Mouse (Mus musculus): ENCODE data around the gene Gp2. TPM values are rescaled to one million over a fixed set of nuclear protein-coding genes. Genes with fewer than 3 reads are reported as not detected.

The Gp2 gene
- polyA plus RNA-seq (2014; fragmentation: Illumina TruSeq; extraction: RNeasy Lipid Tissue Mini Kit (QIAGEN cat#74804); ENCODE audit: low read depth, low replicate concordance): not detected

GRCm38 (mm10) chr7:119459185-119459584 is at the start of gene Gp2:
Gene Gp2, minus strand, starts transcription at chr7:119459285.

GRCm38 (mm10) chr7:119479256-119479655 is 20.2 kb upstream of the Gp2 start, which contains the start of gene Umod:
Gene Umod, minus strand, starts transcription at chr7:119479282.

Other genes starting within 250 kb of the Gp2 start
- gene Umod, start 20.0 kb upstream of the Gp2 start, polyA plus RNA-seq (2014; fragmentation: Illumina TruSeq; extraction: RNeasy Lipid Tissue Mini Kit (QIAGEN cat#74804); ENCODE audit: low read depth, low replicate concordance): 0.28 TPM
- gene Acsm5, start 60.2 kb upstream of the Gp2 start, polyA plus RNA-seq (2014; fragmentation: Illumina TruSeq; extraction: RNeasy Lipid Tissue Mini Kit (QIAGEN cat#74804); ENCODE audit: low read depth, low replicate concordance): 0.34 TPM
- 321 TPM for gene Pdilt, start 64.2 kb upstream of the Gp2 start, polyA plus RNA-seq (2014; fragmentation: Illumina TruSeq; extraction: RNeasy Lipid Tissue Mini Kit (QIAGEN cat#74804); ENCODE audit: low read depth, low replicate concordance)
- 0.10 TPM for gene Acsm2, start 95.1 kb upstream of the Gp2 start, polyA plus RNA-seq (2014; fragmentation: Illumina TruSeq; extraction: RNeasy Lipid Tissue Mini Kit (QIAGEN cat#74804); ENCODE audit: low read depth, low replicate concordance)
- not detected for gene Acsm1, start 147.7 kb upstream of the Gp2 start, polyA plus RNA-seq (2014; fragmentation: Illumina TruSeq; extraction: RNeasy Lipid Tissue Mini Kit (QIAGEN cat#74804); ENCODE audit: low read depth, low replicate concordance)
- not detected for gene Acsm4, start 230.7 kb upstream of the Gp2 start, polyA plus RNA-seq (2014; fragmentation: Illumina TruSeq; extraction: RNeasy Lipid Tissue Mini Kit (QIAGEN cat#74804); ENCODE audit: low read depth, low replicate concordance)

Measured in testis, adult 10 weeks (tissue).